In genomic region chr5:115980537-115980936, GRCm38 (mm10) we compare ENCODE assay signal across 22 mouse cellular contexts. TPM values are rescaled to one million over a fixed set of nuclear protein-coding genes. Genes with fewer than 3 reads are reported as not detected.
DNase-seq lines count a peak whose midpoint lies in the region; ATAC-seq and TF ChIP-seq lines count a peak whose summit lies in the region.
"Had no signal": no experiment of that assay in that cellular context is flagged by ENCODE, and none has a peak within 500 bp of the region (broad histone marks: within the 10 kb centered on the region; RNA-seq: fewer than 3 reads in every experiment).

No protein-coding gene starts in this region.

- intact Hi-C loops in heart, postnatal 25 days (cut with DNase I), result loop anchor here (2.0 kb wide), 1 partner anchor 44 kb away; the partner anchor contains the start of gene Prkab1

- H3K9me3 ChIP-seq in kidney, embryonic 15.5 days (replicated peaks), result no peaks in the 10 kb centered on the region
- no peaks in the 10 kb centered on the region for H3K9me3 ChIP-seq in kidney, embryonic 14.5 days (ENCODE audit: control insufficient read depth, low read length)
- no peaks in the 10 kb centered on the region for H3K9me3 ChIP-seq in stomach, embryonic 14.5 days (ENCODE audit: control insufficient read depth, low read depth, low read length)
- no peaks in the 10 kb centered on the region for H3K9me3 ChIP-seq in stomach, postnatal 0 days (ENCODE audit: control insufficient read depth, low read length)
- H3K9me3 ChIP-seq: embryonic facial prominence, embryonic 13.5 days; forebrain, embryonic 15.5 days; heart, embryonic 15.5 days; hindbrain, embryonic 12.5 days; midbrain, embryonic 10.5 days had no signal

- WGBS in kidney, embryonic 15.5 days, result 68% methylated on average over 9 of the region's 9 CpGs
- 81% methylated on average over 9 of the region's 9 CpGs for WGBS in kidney, embryonic 14.5 days
- 94% methylated on average over 9 of the region's 9 CpGs for WGBS in stomach, embryonic 14.5 days
- WGBS in stomach, postnatal 0 days, result 86% methylated on average over 9 of the region's 9 CpGs

- no peaks in the 10 kb centered on the region for H3K27me3 ChIP-seq in kidney, embryonic 15.5 days
- H3K27me3 ChIP-seq in kidney, embryonic 14.5 days (ENCODE audit: control insufficient read depth, insufficient read depth, low read length), result no peaks in the 10 kb centered on the region
- H3K27me3 ChIP-seq in stomach, embryonic 14.5 days (ENCODE audit: control insufficient read depth, insufficient read depth, low read length), result no peaks in the 10 kb centered on the region
- no peaks in the 10 kb centered on the region for H3K27me3 ChIP-seq in stomach, postnatal 0 days (ENCODE audit: control insufficient read depth, insufficient read depth, low read length)
- H3K27me3 ChIP-seq: embryonic facial prominence, embryonic 13.5 days; forebrain, embryonic 15.5 days; heart, embryonic 15.5 days; hindbrain, embryonic 12.5 days had no signal

- no peak overlapping the region for H3K4me3 ChIP-seq in kidney, embryonic 15.5 days (replicated peaks)
- H3K4me3 ChIP-seq in kidney, embryonic 14.5 days (ENCODE audit: low read length), result no peak overlapping the region
- no peak overlapping the region for H3K4me3 ChIP-seq in stomach, embryonic 14.5 days (ENCODE audit: low read depth, low read length)
- no peak overlapping the region for H3K4me3 ChIP-seq in stomach, postnatal 0 days (ENCODE audit: low read depth, low read length)
- H3K4me3 ChIP-seq: embryonic facial prominence, embryonic 13.5 days; forebrain, embryonic 15.5 days; heart, embryonic 15.5 days; hindbrain, embryonic 12.5 days; midbrain, embryonic 10.5 days had no signal

- H3K9ac ChIP-seq in kidney, embryonic 15.5 days, result no peak overlapping the region
- no peak overlapping the region for H3K9ac ChIP-seq in kidney, embryonic 14.5 days (ENCODE audit: low read depth, low read length)
- no peak overlapping the region for H3K9ac ChIP-seq in stomach, embryonic 14.5 days (replicated peaks; ENCODE audit: low read depth, low read length)
- no peak overlapping the region for H3K9ac ChIP-seq in stomach, postnatal 0 days (ENCODE audit: low read length)
- H3K9ac ChIP-seq: embryonic facial prominence, embryonic 13.5 days; forebrain, embryonic 15.5 days; heart, embryonic 15.5 days; hindbrain, embryonic 12.5 days had no signal

- TF ChIP-seq EP300 in stomach, postnatal 0 days (optimal IDR thresholded peaks at IDR 0.05), result no peak

- H3K4me2 ChIP-seq in kidney, embryonic 15.5 days, result no peak overlapping the region
- H3K4me2 ChIP-seq in kidney, embryonic 14.5 days (replicated peaks; ENCODE audit: low read depth, low read length), result no peak overlapping the region
- H3K4me2 ChIP-seq in stomach, embryonic 14.5 days (replicated peaks; ENCODE audit: low read depth, low read length), result no peak overlapping the region
- H3K4me2 ChIP-seq in stomach, postnatal 0 days (replicated peaks; ENCODE audit: low read depth), result no peak overlapping the region
- H3K4me2 ChIP-seq: embryonic facial prominence, embryonic 13.5 days; forebrain, embryonic 15.5 days; heart, embryonic 15.5 days; hindbrain, embryonic 12.5 days had no signal

- peak overlapping the region; percentile 45 for H3K27ac ChIP-seq in kidney, embryonic 15.5 days
- H3K27ac ChIP-seq in kidney, embryonic 14.5 days (ENCODE audit: low read depth, low read length), result no peak overlapping the region
- peak overlapping the region; percentile 21; the same call in 1 of the 2 replicates for H3K27ac ChIP-seq in stomach, embryonic 14.5 days (ENCODE audit: low read length)
- H3K27ac ChIP-seq in stomach, postnatal 0 days (replicated peaks), result no peak overlapping the region
- H3K27ac ChIP-seq: embryonic facial prominence, embryonic 13.5 days; forebrain, embryonic 15.5 days; heart, embryonic 15.5 days; hindbrain, embryonic 12.5 days; macrophage; midbrain, embryonic 10.5 days had no signal

- peaks cover 46% of the 10 kb centered on the region for H3K4me1 ChIP-seq in kidney, embryonic 15.5 days
- H3K4me1 ChIP-seq in kidney, embryonic 14.5 days (ENCODE audit: control insufficient read depth, insufficient read depth, low read length), result peaks cover 25% of the 10 kb centered on the region
- no peaks in the 10 kb centered on the region for H3K4me1 ChIP-seq in stomach, embryonic 14.5 days (ENCODE audit: control insufficient read depth, insufficient read depth, low read length)
- H3K4me1 ChIP-seq in stomach, postnatal 0 days (replicated peaks; ENCODE audit: control insufficient read depth, insufficient read depth), result 0 out of 2 replicates have a peak, but pooled peaks cover 3% of the 10 kb centered on the region
- H3K4me1 ChIP-seq: forebrain, embryonic 15.5 days had no signal

- no peak for TF ChIP-seq CTCF in stomach, postnatal 0 days (IDR thresholded peaks at IDR 0.05; ENCODE audit: low read depth)

- no peak for ATAC-seq in kidney, embryonic 15.5 days (replicated peaks; ENCODE audit: low FRiP score)
- ATAC-seq in kidney, embryonic 14.5 days (ENCODE audit: low FRiP score, low TSS enrichment), result no peak
- no peak for ATAC-seq in stomach, embryonic 14.5 days (ENCODE audit: insufficient number of reproducible peaks, insufficient read depth, low FRiP score, low read depth)
- no peak for ATAC-seq in stomach, postnatal 0 days (ENCODE audit: low FRiP score, low TSS enrichment)
- ATAC-seq: activated CD4-positive, CD25-positive, alpha-beta regulatory T cell, adult 4 months; CD4-positive, CD25-positive, alpha-beta regulatory T cell, adult 4 months; forebrain, embryonic 15.5 days; inflammation-experienced regulatory T-cells, adult 6 months had no signal

- peak; percentile 95 for DNase-seq in heart, adult 11 months
- DNase-seq in heart, postnatal 25 days (ENCODE audit: low spot score), result no peak
- DNase-seq in stomach, postnatal 0 days (ENCODE audit: low spot score), result no peak
- DNase-seq in lung, postnatal 4 days, result peak; percentile 38 to 61
- DNase-seq in frontal cortex, postnatal 10 days (ENCODE audit: low spot score in 2 of 2), result no peak
- DNase-seq: adrenal gland, postnatal 10 days; cerebellum, adult 11-12 months; cerebellum, postnatal 14 days; layer of hippocampus, postnatal 36 days; right cerebral cortex, postnatal 4 days had no signal

- H3K36me3 ChIP-seq in kidney, embryonic 15.5 days, result peaks cover 45% of the 10 kb centered on the region
- peaks cover 28% of the 10 kb centered on the region for H3K36me3 ChIP-seq in kidney, embryonic 14.5 days (ENCODE audit: control insufficient read depth, insufficient read depth, low read length)
- no peaks in the 10 kb centered on the region; the same call in none of the 2 replicates for H3K36me3 ChIP-seq in stomach, embryonic 14.5 days (ENCODE audit: control insufficient read depth, insufficient read depth, low read length)
- H3K36me3 ChIP-seq in stomach, postnatal 0 days (ENCODE audit: control insufficient read depth, insufficient read depth, low read length), result peaks cover 3% of the 10 kb centered on the region; the same call in 1 of the 2 replicates
- H3K36me3 ChIP-seq: forebrain, embryonic 15.5 days had no signal

RNA-seq across cellular contexts. Expression of gene Prkab1, which starts 43.8 kb away (rescaled TPM):
- 10 to 100 TPM; 47.0 to 49.6 TPM for total RNA-seq in heart, postnatal 25 days (2021)
- 74.6 and 85.1 TPM in 2 replicates for polyA plus RNA-seq in kidney, embryonic 15.5 days (2015; fragmentation: Nextera tagmentation; extraction: Ambion mirVana)
- 60.9 and 85.5 TPM in 2 replicates for polyA plus RNA-seq in kidney, embryonic 14.5 days (2014; fragmentation: Nextera tagmentation; extraction: Ambion mirVana)
- 59.7 and 60.8 TPM in 2 replicates for polyA plus RNA-seq in stomach, embryonic 14.5 days (2014; fragmentation: Nextera tagmentation; extraction: Ambion mirVana)
- 56.6 and 65.0 TPM in 2 replicates for polyA plus RNA-seq in stomach, postnatal 0 days (2015; fragmentation: Nextera tagmentation; extraction: Ambion mirVana)

Comparison
In these comparisons a context has a peak if more than half of its experiments do, and no peak if none do; other contexts are left out.
1. DNase-seq: peak in heart, adult 11 months (single experiment) and lung, postnatal 4 days (2 of 2); none in heart, postnatal 25 days (single experiment), stomach, postnatal 0 days (single experiment) and frontal cortex, postnatal 10 days (0 of 2).
2. H3K27ac ChIP-seq: peak in kidney, embryonic 15.5 days (single experiment) and stomach, embryonic 14.5 days (single experiment); none in kidney, embryonic 14.5 days (single experiment) and stomach, postnatal 0 days (single experiment).